Mouse (Mus musculus) lung, embryonic 14.5 days (tissue): ENCODE results near the gene AU021092. TPM values are rescaled to one million over a fixed set of nuclear protein-coding genes. Genes with fewer than 3 reads are reported as not detected.

Source experiments
- ATAC-seq: fragments of 200-750 bp; cut with Nextera tagmentation; 2 replicates; pipeline ENCODE4 v1.8.0; 2017; ENCODE audit warnings: mild to moderate bottlenecking, moderate TSS enrichment, moderate library complexity; ENCODE audit not compliant: insufficient read depth
- DNase-seq: peaks from one replicate; pipeline ENCODE4 v3.0.0-alpha.2; 2015
- H3K27ac ChIP-seq: fragments of 300-500 bp; sonication (generic); 2 replicates; pipeline ENCODE4 v1.5.1; 2014; ENCODE audit warnings: low read depth, mild to moderate bottlenecking, moderate library complexity
- H3K27me3 ChIP-seq: fragments of 300-500 bp; sonication (generic); 2 replicates; pipeline ENCODE4 v1.6.1; 2014; ENCODE audit warnings: low read length, control low read depth; ENCODE audit not compliant: insufficient read depth
- H3K36me3 ChIP-seq: fragments of 300-500 bp; sonication (generic); 2 replicates; pipeline ENCODE4 v1.6.1; 2014; ENCODE audit warnings: control low read depth; ENCODE audit not compliant: insufficient read depth
- H3K4me1 ChIP-seq: fragments of 300-500 bp; sonication (generic); 2 replicates; pipeline ENCODE4 v1.6.1; 2014; ENCODE audit warnings: antibody characterized with exemption, control low read depth; ENCODE audit not compliant: insufficient read depth
- H3K4me2 ChIP-seq: fragments of 300-500 bp; sonication (generic); 2 replicates; pipeline ENCODE4 v1.6.1; 2014; ENCODE audit warnings: mild to moderate bottlenecking
- H3K4me3 ChIP-seq: fragments of 300-500 bp; sonication (generic); 2 replicates; pipeline ENCODE4 v1.5.1; 2014; ENCODE audit warnings: low read depth, low read length
- H3K9ac ChIP-seq: fragments of 300-500 bp; sonication (generic); 2 replicates; pipeline ENCODE4 v1.6.1; 2014
- H3K9me3 ChIP-seq: fragments of 300-500 bp; sonication (generic); 2 replicates; pipeline ENCODE4 v1.6.1; 2016; ENCODE audit warnings: low read depth, low read length, control low read depth
- CTCF ChIP-seq: IDR thresholded peaks from 2 replicates; pipeline ENCODE4 v1.5.1; 2016; ENCODE audit warnings: antibody characterized with exemption, low read depth
- WGBS: fragments of 180-500 bp; shearing (Covaris S2); extraction: QIAGEN DNeasy Blood & Tissue Kit; methylation state at CpG from one replicate; pipeline ENCODE4 v1.1.7; 2014; 5-methylcytosine and 5-hydroxymethylcytosine counted together
- polyA plus RNA-seq: library from polyadenylated mRNA; unstranded; fragments of >200 nt; fragmentation: Nextera tagmentation; extraction: Ambion mirVana; gene quantifications from 2 replicates; pipeline ENCODE4 v1.2.1, GENCODE M21; 2014

AU021092 gene
- polyA plus RNA-seq, 1 experiment from 2014 or later: 3.4 TPM

- Histone ChIP-seq H3K9ac (no peak overlapping the region), H3K4me3 (no peak overlapping the region), H3K27ac (no peak overlapping the region), H3K27me3 (no peaks in the 10 kb centered on the region), H3K4me2 (no peak overlapping the region), H3K4me1 (no peaks in the 10 kb centered on the region), H3K9me3 (no peaks in the 10 kb centered on the region), H3K36me3 (peaks cover 4% of the 10 kb centered on the region; the same call in 1 of the 2 replicates)
- ATAC-seq: no peak
- TF ChIP-seq CTCF: peak; percentile 83
- peak; percentile 83 for DNase-seq
- 24% methylated on average over 6 of the region's 6 CpGs for WGBS
These were observed 27.0 kb downstream of the AU021092 start for GRCm38 (mm10) chr16:5195080-5195479.

DNA sequence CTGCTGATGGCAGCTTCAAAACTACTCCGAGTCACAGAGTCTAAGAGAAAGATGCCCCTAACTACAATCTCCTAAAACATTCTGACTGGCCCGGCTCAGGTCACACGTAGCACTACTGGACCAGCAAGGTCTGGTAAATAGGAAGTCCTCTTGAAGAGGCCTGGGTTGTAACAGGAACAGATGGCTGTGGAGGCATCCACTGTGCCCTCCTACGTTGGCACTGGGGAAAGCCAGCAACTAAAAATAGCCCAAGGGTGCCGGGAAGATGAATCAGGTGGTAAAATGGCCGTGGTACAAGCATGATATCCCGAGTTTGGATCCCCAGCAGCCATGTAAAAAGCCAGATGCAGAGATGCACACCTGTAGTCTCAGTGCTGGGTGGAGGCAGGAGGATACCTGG is 35.9 kb downstream of the AU021092 start:
- no peaks in the 10 kb centered on the region for H3K4me1 ChIP-seq
- no peak overlapping the region for H3K27ac ChIP-seq
- H3K4me2 ChIP-seq: no peak overlapping the region
- TF ChIP-seq CTCF: no peak
- no peak overlapping the region for H3K9ac ChIP-seq
- no peaks in the 10 kb centered on the region for H3K36me3 ChIP-seq
- DNase-seq (no peak), ATAC-seq (no peak)
- WGBS: 61% methylated on average over 7 of the region's 7 CpGs
- H3K9me3 ChIP-seq: no peaks in the 10 kb centered on the region
- H3K27me3 ChIP-seq: no peaks in the 10 kb centered on the region
- H3K4me3 ChIP-seq: no peak overlapping the region

DNA sequence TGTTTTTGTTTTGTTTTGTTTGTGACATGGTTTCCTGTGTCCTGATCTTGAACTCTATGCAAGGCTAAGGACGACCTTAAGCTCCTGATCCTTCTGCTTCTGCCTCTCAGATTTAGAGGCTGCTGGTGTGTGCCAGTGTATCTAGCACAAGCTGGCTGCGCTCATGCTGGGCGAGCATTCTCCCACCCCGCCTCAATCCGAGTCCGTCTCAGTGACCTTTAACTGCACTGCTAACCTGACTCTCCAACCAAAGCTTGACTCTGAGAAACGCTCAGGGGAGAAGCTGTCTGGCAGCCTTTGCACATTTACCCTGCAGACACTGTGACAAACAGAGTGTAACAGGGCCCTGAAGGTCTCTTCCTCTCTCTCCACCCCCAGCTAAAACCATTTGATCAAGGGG is 36.4 kb downstream of the AU021092 start:
- no peak overlapping the region for H3K4me3 ChIP-seq
- H3K9me3 ChIP-seq: no peaks in the 10 kb centered on the region
- DNase-seq (no peak), ATAC-seq (no peak)
- TF ChIP-seq CTCF: no peak
- WGBS: 51% methylated on average over 7 of the region's 7 CpGs
- no peaks in the 10 kb centered on the region for H3K27me3 ChIP-seq
- H3K36me3 ChIP-seq: no peaks in the 10 kb centered on the region
- no peak overlapping the region for H3K4me2 ChIP-seq
- H3K27ac ChIP-seq: no peak overlapping the region
- no peaks in the 10 kb centered on the region for H3K4me1 ChIP-seq
- no peak overlapping the region for H3K9ac ChIP-seq

- no peak for TF ChIP-seq CTCF
- H3K4me2 ChIP-seq: no peak overlapping the region
- no peaks in the 10 kb centered on the region for H3K27me3 ChIP-seq
- no peak overlapping the region for H3K27ac ChIP-seq
- H3K4me3 ChIP-seq: no peak overlapping the region
- no peaks in the 10 kb centered on the region for H3K36me3 ChIP-seq
- whole genome bisulfite sequencing: 80% methylated on average over 5 of the region's 5 CpGs
- H3K9me3 ChIP-seq: no peaks in the 10 kb centered on the region
- ATAC-seq (no peak), DNase-seq (no peak)
- no peaks in the 10 kb centered on the region for H3K4me1 ChIP-seq
- H3K9ac ChIP-seq: no peak overlapping the region
These were observed 37.1 kb downstream of the AU021092 start for GRCm38 (mm10) chr16:5184956-5185355.

- Histone ChIP-seq H3K27ac (no peak overlapping the region), H3K36me3 (no peaks in the 10 kb centered on the region), H3K4me3 (no peak overlapping the region), H3K27me3 (no peaks in the 10 kb centered on the region), H3K4me1 (no peaks in the 10 kb centered on the region), H3K9ac (no peak overlapping the region), H3K4me2 (no peak overlapping the region), H3K9me3 (no peaks in the 10 kb centered on the region)
- no peak for ATAC-seq
- WGBS: 55% methylated on average over 8 of the region's 8 CpGs
- DNase-seq: no peak
- no peak for TF ChIP-seq CTCF
These were observed 38.0 kb downstream of the AU021092 start for GRCm38 (mm10) chr16:5184101-5184500.

DNA sequence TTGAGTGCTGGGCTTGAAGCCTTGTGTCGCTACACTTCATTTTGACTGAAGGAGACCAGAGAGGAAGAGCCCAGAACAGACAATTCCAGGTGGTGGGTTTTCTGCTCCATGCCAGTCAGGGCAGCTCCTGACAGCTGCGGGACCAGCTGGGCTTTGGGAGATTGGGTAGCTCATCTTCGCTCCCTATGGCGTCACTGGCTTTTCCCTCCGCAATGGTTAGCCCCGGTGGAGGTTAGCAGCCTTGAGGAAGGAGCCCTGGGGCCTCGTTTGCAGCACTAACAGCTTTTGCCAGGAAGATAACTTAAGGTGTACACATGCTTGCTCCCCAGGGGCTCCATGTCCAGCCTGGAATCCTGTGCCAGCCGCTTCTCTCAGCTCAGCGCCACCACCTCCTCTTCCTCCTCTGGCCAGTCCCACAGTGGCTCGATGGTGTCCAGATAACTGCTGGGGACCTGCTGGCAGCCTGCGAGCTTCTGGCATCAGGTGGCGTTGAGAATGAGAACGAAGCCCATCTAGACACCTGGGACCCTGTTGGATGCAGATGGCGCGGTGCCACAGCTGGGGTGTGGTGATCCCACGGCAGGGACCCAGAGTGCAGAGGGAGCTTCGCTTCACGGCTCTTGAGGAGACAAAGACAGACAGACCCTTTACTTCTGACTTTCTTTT is 38.7 kb downstream of the AU021092 start:
- 83% methylated on average over 18 of the region's 18 CpGs for WGBS
- TF ChIP-seq CTCF: no peak
- H3K9ac ChIP-seq: no peak overlapping the region
- H3K4me1 ChIP-seq: no peaks in the 10 kb centered on the region
- no peak overlapping the region for H3K4me2 ChIP-seq
- H3K36me3 ChIP-seq: no peaks in the 10 kb centered on the region
- H3K27me3 ChIP-seq: no peaks in the 10 kb centered on the region
- H3K4me3 ChIP-seq: no peak overlapping the region
- no peaks in the 10 kb centered on the region for H3K9me3 ChIP-seq
- DNase-seq (no peak), ATAC-seq (no peak)
- H3K27ac ChIP-seq: no peak overlapping the region

DNA sequence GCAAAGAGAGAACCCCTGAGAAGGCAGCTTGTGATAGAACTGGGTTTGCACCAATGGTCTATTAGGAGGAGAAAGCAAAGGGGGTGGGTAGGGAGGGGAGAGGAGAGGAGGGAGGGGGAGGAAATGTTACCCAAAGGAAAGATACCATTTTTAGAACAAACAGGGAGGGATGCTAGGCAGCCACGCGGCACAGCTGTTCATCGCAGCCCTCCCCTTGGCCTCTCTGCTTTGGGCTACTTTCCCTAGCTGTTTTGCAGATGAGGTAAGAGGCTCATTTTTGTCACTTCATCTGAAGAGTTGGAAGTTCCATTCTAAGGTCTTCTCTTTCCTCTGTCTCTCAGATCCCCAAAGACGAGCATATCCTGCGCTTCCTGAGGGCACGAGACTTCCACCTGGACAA is 49.5 kb downstream of the AU021092 start:
- WGBS: 83% methylated on average over 6 of the region's 6 CpGs
- H3K9ac ChIP-seq: no peak overlapping the region
- no peaks in the 10 kb centered on the region for H3K4me1 ChIP-seq
- H3K4me2 ChIP-seq: no peak overlapping the region
- ATAC-seq: no peak
- no peak for DNase-seq
- H3K27me3 ChIP-seq: no peaks in the 10 kb centered on the region
- TF ChIP-seq CTCF: no peak
- H3K36me3 ChIP-seq: no peaks in the 10 kb centered on the region
- no peak overlapping the region for H3K27ac ChIP-seq
- no peaks in the 10 kb centered on the region for H3K9me3 ChIP-seq
- no peak overlapping the region for H3K4me3 ChIP-seq
